ENCODE assay signal across 17 mouse cellular contexts in genomic region chr14:72877132-72877531, GRCm38 (mm10).
"Had no signal": no experiment of that assay in that cellular context is flagged by ENCODE, and none has a peak within 500 bp of the region (broad histone marks: within the 10 kb centered on the region; RNA-seq: fewer than 3 reads in every experiment).

No protein-coding gene starts in this region.

- DNase-seq: kidney, postnatal 14 days; lung, adult 2 months; lung, postnatal 36 days; midbrain, embryonic 14.5 days; right cerebral cortex, adult 18-20 months; right cerebral cortex, postnatal 25 days; thymus, adult 2 months; thymus, postnatal 25 days had no signal

- H3K4me2 ChIP-seq: kidney, embryonic 15.5 days; liver, embryonic 11.5 days; liver, embryonic 15.5 days; neural tube, embryonic 15.5 days had no signal

- H3K4me3 ChIP-seq: kidney, embryonic 15.5 days; left cerebral cortex, adult 2 months; limb, embryonic 10.5 days; liver, embryonic 15.5 days; midbrain, embryonic 10.5 days; myocyte; neural tube, embryonic 15.5 days had no signal

- H3K9ac ChIP-seq: kidney, embryonic 15.5 days; liver, embryonic 15.5 days; neural tube, embryonic 15.5 days had no signal

- H3K4me1 ChIP-seq: kidney, embryonic 15.5 days; limb, embryonic 10.5 days; liver, embryonic 15.5 days; midbrain, embryonic 10.5 days; neural tube, embryonic 15.5 days had no signal

- H3K36me3 ChIP-seq: kidney, embryonic 15.5 days; limb, embryonic 10.5 days; liver, embryonic 15.5 days; midbrain, embryonic 10.5 days; neural tube, embryonic 15.5 days had no signal

- ATAC-seq: lung, postnatal 0 days had no signal

- H3K27me3 ChIP-seq: kidney, embryonic 15.5 days; liver, embryonic 15.5 days; neural tube, embryonic 15.5 days had no signal

- H3K27ac ChIP-seq: kidney, embryonic 15.5 days; left cerebral cortex, adult 2 months; limb, embryonic 10.5 days; liver, embryonic 15.5 days; midbrain, embryonic 10.5 days; neural tube, embryonic 15.5 days had no signal

- H3K9me3 ChIP-seq: kidney, embryonic 15.5 days; limb, embryonic 10.5 days; liver, embryonic 15.5 days; midbrain, embryonic 10.5 days; neural tube, embryonic 15.5 days had no signal
